Mouse (Mus musculus): ENCODE data around the gene Gm20388.
"Not testable (repeated sequence)": the region's sequence is repeated elsewhere in the genome, so short reads cannot be mapped to it uniquely, and the experiment has no call there.

Gm20388 gene

DNA sequence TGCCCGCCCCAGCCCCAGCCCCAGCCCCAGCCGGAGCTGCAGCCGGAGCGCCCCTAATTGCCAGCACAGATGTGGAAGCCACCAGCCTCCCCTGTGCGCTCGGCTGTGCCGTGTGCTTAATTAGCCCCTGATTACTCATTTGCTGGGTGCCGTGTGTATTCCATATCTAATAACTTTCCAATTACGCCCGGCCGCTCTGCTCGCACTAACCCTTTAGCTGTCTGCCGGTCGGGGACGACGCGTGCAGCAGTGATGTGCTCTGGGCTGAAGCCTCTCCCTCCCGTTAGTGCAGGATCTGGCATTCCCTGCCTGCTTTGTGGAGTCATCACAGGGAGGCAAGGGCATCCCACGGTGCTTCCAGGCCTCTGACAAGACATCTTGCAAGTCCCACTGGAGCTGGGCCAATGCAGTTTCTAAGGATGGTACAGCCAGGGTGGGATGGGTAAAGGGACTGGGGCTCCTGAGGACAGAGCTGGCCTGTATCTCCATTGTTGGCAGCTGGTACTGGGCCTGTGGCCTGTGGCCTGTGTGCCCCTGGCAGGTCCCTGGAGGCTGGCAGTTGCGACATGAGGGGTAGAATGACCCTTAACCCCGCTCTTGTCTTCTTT, 437.2 kb downstream of the Gm20388 start:
- DNase-seq: no peak

GRCm38 (mm10) chr8:120348922-120349321, 438.3 kb downstream of the Gm20388 start:
- no peak for DNase-seq

GRCm38 (mm10) chr8:120351332-120352071, 440.9 kb downstream of the Gm20388 start:
- DNase-seq: no peak

GRCm38 (mm10) chr8:120352096-120352495, 441.5 kb downstream of the Gm20388 start:
- DNase-seq: no peak

- no peak for DNase-seq
These were observed 445.4 kb downstream of the Gm20388 start for GRCm38 (mm10) chr8:120356067-120356466.

GRCm38 (mm10) chr8:120357504-120357903, 446.9 kb downstream of the Gm20388 start:
- DNase-seq: no peak

GRCm38 (mm10) chr8:120361301-120361700, 450.7 kb downstream of the Gm20388 start:
- DNase-seq: peak in 1 of 2 experiments; percentile 51

DNA sequence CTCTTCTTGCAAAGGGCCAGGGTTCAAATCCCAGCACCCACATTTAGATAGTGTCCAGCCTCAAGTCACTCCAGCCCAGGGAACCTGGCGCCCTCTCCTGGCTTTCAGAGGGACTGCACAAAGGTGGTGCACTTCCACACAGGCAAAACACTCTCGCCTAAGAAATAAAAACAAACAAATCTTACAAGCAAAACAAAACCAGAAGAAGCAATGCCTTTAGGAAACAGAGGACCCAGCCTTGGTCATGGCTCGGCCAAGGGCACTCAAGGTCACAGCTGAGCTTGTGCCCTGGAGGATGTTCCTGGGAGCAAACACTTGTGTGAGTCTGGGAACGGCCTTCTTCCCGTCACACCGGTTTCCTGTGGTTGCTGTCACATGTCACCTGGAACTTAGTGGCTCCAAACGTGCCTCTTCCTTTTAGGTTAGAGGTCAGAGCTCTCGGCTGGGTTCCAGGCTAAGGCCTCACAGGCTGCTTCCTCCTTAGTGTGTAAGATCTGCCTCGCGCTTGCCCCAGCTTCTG, 453.0 kb downstream of the Gm20388 start:
- DNase-seq: peak; percentile 63 to 67

GRCm38 (mm10) chr8:120364093-120364725, 453.6 kb downstream of the Gm20388 start:
- DNase-seq: peak; percentile 46 to 69

DNA sequence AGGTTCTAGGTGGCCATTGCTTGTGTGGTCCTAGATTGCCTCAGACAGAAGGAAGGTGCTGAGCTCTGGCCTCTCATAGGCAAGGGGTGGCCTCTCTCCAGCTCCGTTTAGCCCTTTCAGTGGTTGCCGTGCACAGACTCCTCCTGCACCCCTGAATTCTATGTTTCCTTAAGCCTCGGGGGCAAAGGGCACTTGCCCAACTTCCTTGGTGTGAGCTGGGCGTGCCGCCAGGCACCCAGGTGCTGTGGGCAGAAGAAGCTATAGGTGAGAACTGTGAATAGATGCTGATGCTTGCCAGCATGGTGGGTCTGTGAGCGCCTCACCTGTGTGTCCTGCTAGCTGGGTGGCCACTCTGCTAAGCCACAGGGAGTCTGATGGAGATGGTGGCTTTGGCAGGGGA, 456.2 kb downstream of the Gm20388 start:
- peak in 1 of 2 experiments; percentile 52 for DNase-seq

DNA sequence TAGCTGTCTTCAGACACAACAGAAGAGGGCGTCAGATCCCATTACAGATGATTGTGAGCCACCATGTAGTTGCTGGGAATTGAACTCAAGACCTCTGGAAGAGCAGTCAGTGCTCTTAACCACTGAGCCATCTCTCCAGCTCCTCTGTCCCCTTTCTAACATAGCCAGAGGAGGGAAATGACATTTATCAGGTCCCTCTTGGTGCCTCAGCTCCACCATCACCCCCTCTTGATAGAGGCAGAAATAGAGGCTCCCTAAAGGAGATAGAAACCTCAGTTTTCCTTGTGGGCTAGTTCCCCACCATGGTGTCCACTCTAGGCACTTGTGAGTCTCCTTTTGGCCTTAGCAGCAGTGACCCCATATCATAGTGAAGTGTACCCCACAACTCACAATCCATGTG, 457.6 kb downstream of the Gm20388 start:
- DNase-seq: not testable (repeated sequence)

GRCm38 (mm10) chr8:120368814-120369649, 458.4 kb downstream of the Gm20388 start:
- peak; percentile 92 to 94 for DNase-seq

DNA sequence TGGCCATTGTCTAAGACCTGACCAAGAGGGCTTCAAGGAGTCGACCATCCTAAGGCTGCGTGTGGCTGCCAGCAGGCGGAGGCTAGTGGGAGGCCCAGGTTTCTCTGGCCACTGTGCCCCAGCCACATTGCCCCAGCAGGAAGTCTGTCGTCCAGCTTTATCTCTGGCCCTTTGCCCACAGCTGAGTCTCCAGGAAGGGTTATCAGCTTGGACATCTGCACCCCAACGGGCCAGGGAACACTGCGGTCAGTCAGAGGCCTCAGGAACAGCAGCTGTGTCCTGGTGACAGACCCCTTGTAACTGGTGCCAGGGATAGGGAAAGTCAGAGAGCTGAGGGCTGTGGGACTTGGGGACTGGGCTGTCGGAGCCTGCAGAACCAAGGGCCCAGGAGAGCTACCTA, 459.3 kb downstream of the Gm20388 start:
- DNase-seq: peak; percentile 71 to 82

- no peak for DNase-seq
These were observed 459.8 kb downstream of the Gm20388 start for GRCm38 (mm10) chr8:120370461-120370860.

GRCm38 (mm10) chr8:120371146-120371545, 460.5 kb downstream of the Gm20388 start:
- DNase-seq: no peak

DNA sequence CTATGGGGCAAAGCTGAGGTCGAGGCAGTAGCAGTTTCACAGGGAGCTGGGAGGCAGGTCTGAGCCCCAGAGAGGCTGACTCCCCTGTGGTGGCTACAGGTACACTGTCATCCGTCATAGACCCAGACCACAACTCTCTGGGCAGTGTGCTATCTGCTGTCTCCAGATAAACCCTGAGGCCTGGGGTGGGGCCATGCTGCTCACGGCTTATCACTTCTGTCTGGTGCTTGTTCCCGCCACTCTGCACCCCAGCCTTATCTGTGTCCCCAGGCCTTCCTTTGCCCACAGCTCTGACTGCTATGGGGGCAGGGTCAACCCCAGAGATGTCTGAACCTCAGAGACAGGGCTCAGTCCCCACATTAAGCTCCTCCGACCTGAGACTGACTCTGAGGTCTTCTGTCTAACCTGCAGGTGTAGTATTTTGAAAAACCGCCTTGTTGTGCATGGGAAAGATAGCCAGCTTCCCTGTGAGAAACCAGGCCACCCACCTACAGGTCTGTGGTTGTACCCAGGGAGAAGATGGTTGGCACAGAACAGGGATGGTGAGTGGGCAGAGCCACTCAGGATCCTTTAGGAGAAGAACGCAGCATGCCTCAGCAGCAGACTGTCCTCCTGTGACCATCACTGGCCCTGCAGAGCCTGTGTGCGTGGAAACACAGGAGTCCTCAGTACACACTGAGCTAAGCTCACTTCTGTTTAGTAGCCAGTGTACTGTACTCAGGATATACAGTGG, 461.2 kb downstream of the Gm20388 start:
- no peak for DNase-seq

GRCm38 (mm10) chr8:120372684-120373083, 462.0 kb downstream of the Gm20388 start:
- no peak for DNase-seq

DNA sequence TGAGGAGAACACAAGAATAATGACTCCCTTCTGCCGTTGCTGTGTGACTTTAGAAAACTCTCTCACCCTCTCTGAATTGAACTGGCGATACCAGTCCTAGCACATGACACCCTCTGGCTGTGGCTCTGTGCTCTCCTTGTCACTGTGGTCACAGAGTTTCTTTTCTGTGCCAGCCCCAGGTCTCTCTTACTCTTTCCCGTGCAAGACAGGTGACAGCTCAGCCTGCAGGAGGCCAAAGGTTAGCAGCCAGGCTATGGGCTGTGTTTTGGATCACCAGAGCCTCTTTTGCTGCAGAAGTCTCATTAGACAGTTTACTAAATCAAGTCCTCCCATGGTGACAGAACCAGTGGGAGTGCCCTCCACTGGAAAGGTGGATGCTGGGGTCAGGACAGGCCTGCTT, 463.0 kb downstream of the Gm20388 start:
- no peak for DNase-seq

- no peak for DNase-seq
These were observed 463.4 kb downstream of the Gm20388 start for GRCm38 (mm10) chr8:120374070-120374469.

- no peak for DNase-seq
These were observed 463.9 kb downstream of the Gm20388 start for GRCm38 (mm10) chr8:120374514-120374913.

GRCm38 (mm10) chr8:120375170-120375569, 464.5 kb downstream of the Gm20388 start:
- DNase-seq: peak in 1 of 2 experiments; percentile 43

- no peak for DNase-seq
These were observed 465.6 kb downstream of the Gm20388 start for GRCm38 (mm10) chr8:120376215-120376614.
